Mouse (Mus musculus) ES-Bruce4 (cell line): Measurements from ENCODE around the gene Gm4141. TPM values are rescaled to one million over a fixed set of nuclear protein-coding genes. Genes with fewer than 3 reads are reported as not detected.
"Not testable (repeated sequence)": the region's sequence is repeated elsewhere in the genome, so short reads cannot be mapped to it uniquely, and the experiment has no call there.

Experiments used
- H3K27ac ChIP-seq: 2 replicates; pipeline ENCODE4 v1.5.1; 2012; ENCODE audit warnings: low read length, inconsistent platforms; ENCODE audit not compliant: insufficient read depth
- H3K27me3 ChIP-seq: 2 replicates; pipeline ENCODE4 v1.6.1; 2012; ENCODE audit warnings: mild to moderate bottlenecking, low read length, inconsistent platforms; ENCODE audit not compliant: control insufficient read depth, poor library complexity, insufficient read depth, severe bottlenecking
- H3K36me3 ChIP-seq: 2 replicates; pipeline ENCODE4 v1.6.1; 2012; ENCODE audit warnings: inconsistent platforms, mild to moderate bottlenecking, low read length, moderate library complexity; ENCODE audit not compliant: control insufficient read depth, poor library complexity, insufficient read depth, severe bottlenecking
- H3K4me1 ChIP-seq: one replicate; pipeline ENCODE4 v1.8.1; 2011; ENCODE audit warnings: low read length; ENCODE audit not compliant: control insufficient read depth, insufficient read depth
- H3K4me3 ChIP-seq: 2 replicates; pipeline ENCODE4 v1.5.1; 2011; ENCODE audit warnings: low read depth, mild to moderate bottlenecking, low read length
- H3K9ac ChIP-seq: 2 replicates; pipeline ENCODE4 v1.6.1; 2012; ENCODE audit warnings: low read depth, mild to moderate bottlenecking, inconsistent platforms; ENCODE audit not compliant: poor library complexity, severe bottlenecking
- H3K9me3 ChIP-seq: replicated peaks from 2 replicates; pipeline ENCODE4 v1.6.1; 2012; ENCODE audit warnings: mild to moderate bottlenecking, low read length, inconsistent platforms; ENCODE audit not compliant: control insufficient read depth, poor library complexity, insufficient read depth, severe bottlenecking
- polyA plus RNA-seq: library from polyadenylated mRNA; stranded (reverse); fragments of >200 nt; gene quantifications from 2 replicates; pipeline ENCODE4 v1.2.4, GENCODE M21; 2011; ENCODE audit warnings: low read depth; ENCODE audit not compliant: missing spikeins, insufficient read depth, insufficient read length

Gene Gm4141
- polyA plus RNA-seq: not detected in 2 replicates

DNA sequence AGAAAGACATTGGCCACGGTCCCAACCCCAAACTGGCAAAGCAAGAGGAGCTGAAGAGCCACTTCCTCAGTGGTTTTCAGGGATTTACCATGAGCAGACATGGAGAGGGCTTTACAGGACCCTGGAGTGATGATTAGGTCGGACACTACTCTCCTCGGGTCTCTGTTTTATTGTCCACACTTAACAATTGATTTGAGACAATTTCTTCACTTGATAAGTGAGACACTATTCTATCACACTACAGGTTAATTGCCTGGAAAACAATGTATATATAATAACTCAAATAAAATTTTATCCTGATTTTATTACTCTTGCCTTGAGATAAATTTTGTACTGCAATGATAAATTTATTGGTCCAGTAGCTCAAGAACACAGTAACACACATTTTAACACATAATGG, at the start of gene Gm4141:
TSS of gene Gm4141 (minus strand) at position 101 of the 400 bp plus-strand sequence.
- not testable (repeated sequence) for H3K9me3 ChIP-seq, H3K9ac ChIP-seq, H3K4me1 ChIP-seq

DNA sequence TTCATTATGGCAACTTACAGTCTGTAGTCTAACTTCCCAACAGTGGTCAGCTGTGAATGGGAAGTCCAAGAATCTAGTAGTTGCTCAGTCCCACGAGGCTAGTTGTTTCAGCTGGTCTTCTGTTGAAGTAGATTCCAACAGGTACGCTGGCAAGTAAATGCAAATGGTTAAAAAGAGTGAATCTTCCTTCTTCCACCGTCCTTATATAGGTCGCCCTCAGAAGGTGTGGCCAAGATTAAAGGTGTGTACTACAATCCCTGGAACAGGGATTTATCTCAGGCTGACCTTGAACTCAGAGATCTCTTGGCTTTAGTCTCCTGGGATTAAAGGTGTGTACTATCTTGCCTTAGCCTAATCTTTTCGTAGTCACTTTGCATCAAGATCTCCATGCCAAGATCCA, 22.9 kb upstream of the Gm4141 start, which contains the start of gene Gm4513:
TSS of gene Gm4513 (minus strand) at position 101 of the 400 bp plus-strand sequence.
- not testable (repeated sequence) for H3K27me3 ChIP-seq, H3K9ac ChIP-seq, H3K27ac ChIP-seq, H3K4me1 ChIP-seq, H3K9me3 ChIP-seq, H3K36me3 ChIP-seq, H3K4me3 ChIP-seq

More for the DNA sequence above, at the start of gene Gm4141:
- not testable (repeated sequence) for H3K4me3 ChIP-seq, H3K36me3 ChIP-seq, H3K27me3 ChIP-seq, H3K27ac ChIP-seq

DNA sequence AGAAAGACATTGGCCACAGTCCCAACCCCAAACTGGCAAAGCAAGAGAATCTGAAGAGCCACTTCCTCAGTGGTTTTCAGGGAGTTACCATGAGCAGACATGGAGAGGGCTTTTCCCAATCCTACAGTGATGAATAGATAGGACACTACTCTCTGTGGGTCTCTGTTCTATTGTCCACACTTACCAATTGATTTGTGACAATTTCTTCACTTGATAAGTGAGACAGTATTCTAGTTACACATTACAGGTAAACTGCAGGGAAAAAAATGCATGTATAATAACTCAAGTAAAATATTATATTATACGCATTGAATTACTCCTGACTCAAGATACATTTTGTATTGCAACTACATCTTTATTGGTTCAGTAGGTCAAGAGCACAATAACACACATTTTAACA, 30.4 kb downstream of the Gm4141 start, which contains the start of gene Gm5726:
TSS of gene Gm5726 (minus strand) at position 101 of the 400 bp plus-strand sequence.
- not testable (repeated sequence) for H3K4me1 ChIP-seq, H3K36me3 ChIP-seq, H3K27me3 ChIP-seq, H3K9ac ChIP-seq, H3K27ac ChIP-seq, H3K4me3 ChIP-seq, H3K9me3 ChIP-seq

- not testable (repeated sequence) for H3K4me3 ChIP-seq, H3K9ac ChIP-seq, H3K27ac ChIP-seq, H3K27me3 ChIP-seq, H3K9me3 ChIP-seq, H3K4me1 ChIP-seq, H3K36me3 ChIP-seq
These were observed 42.5 kb downstream of the Gm4141 start, which contains the start of gene Vmn1r104 for GRCm38 (mm10) chr7:20533537-20533936. Vmn1r104 (plus strand) TSS chr7:20533837.

Other genes starting within 250 kb of the Gm4141 start
- not detected in 2 replicates for gene Gm4133, start 242.2 kb downstream of the Gm4141 start, polyA plus RNA-seq
- not detected in 2 replicates for gene Gm5728, start 200.8 kb downstream of the Gm4141 start, polyA plus RNA-seq
- not detected in 2 replicates for gene Vmn1r100, start 158.3 kb downstream of the Gm4141 start, polyA plus RNA-seq
- not detected in 2 replicates for gene Vmn1r101, start 133.6 kb downstream of the Gm4141 start, polyA plus RNA-seq
- not detected in 2 replicates for gene Gm10670, start 101.3 kb downstream of the Gm4141 start, polyA plus RNA-seq
- gene Vmn1r103, start 65.7 kb downstream of the Gm4141 start, polyA plus RNA-seq: not detected in 2 replicates
- gene Vmn1r104, start 42.4 kb downstream of the Gm4141 start, polyA plus RNA-seq: not detected in 2 replicates
- not detected in 2 replicates for gene Gm5726, start 30.5 kb downstream of the Gm4141 start, polyA plus RNA-seq
- gene Gm4513, start 22.8 kb upstream of the Gm4141 start, polyA plus RNA-seq: not detected in 2 replicates
- gene Vmn1r107, start 92.7 kb upstream of the Gm4141 start, polyA plus RNA-seq: not detected in 2 replicates
- gene Vmn1r111, start 127.0 kb upstream of the Gm4141 start, polyA plus RNA-seq: not detected in 2 replicates
- gene Gm10668, start 154.4 kb upstream of the Gm4141 start, polyA plus RNA-seq: not detected in 2 replicates
- not detected in 2 replicates for gene Vmn1r112, start 194.9 kb upstream of the Gm4141 start, polyA plus RNA-seq
- not detected in 2 replicates for gene Vmn1r113, start 211.0 kb upstream of the Gm4141 start, polyA plus RNA-seq
- gene Vmn1r114, start 235.9 kb upstream of the Gm4141 start, polyA plus RNA-seq: not detected in 2 replicates